Mouse (Mus musculus) hindbrain, embryonic 16.5 days (tissue): ENCODE results near the gene Cd248. TPM values are rescaled to one million over a fixed set of nuclear protein-coding genes. Genes with fewer than 3 reads are reported as not detected.

Experiments used
- ATAC-seq: fragments of 200-750 bp; cut with Nextera tagmentation; 2 replicates; pipeline ENCODE4 v1.8.0; 2017; ENCODE audit warnings: moderate TSS enrichment, moderate library complexity
- H3K27ac ChIP-seq: fragments of 300-500 bp; sonication (generic); 2 replicates; pipeline ENCODE4 v1.5.1; 2014; ENCODE audit warnings: low read depth, mild to moderate bottlenecking, control low read depth, low read length, moderate library complexity
- H3K27me3 ChIP-seq: fragments of 300-500 bp; sonication (generic); replicated peaks from 2 replicates; pipeline ENCODE4 v1.6.1; 2014; ENCODE audit warnings: low read length; ENCODE audit not compliant: control insufficient read depth, insufficient read depth
- H3K36me3 ChIP-seq: fragments of 300-500 bp; sonication (generic); 2 replicates; pipeline ENCODE4 v1.6.1; 2014; ENCODE audit warnings: mild to moderate bottlenecking, low read length, moderate library complexity, mixed read lengths; ENCODE audit not compliant: control insufficient read depth, insufficient read depth
- H3K4me1 ChIP-seq: fragments of 300-500 bp; sonication (generic); 2 replicates; pipeline ENCODE4 v1.6.1; 2014; ENCODE audit warnings: low read depth, low read length; ENCODE audit not compliant: control insufficient read depth, insufficient read depth
- H3K4me2 ChIP-seq: fragments of 300-500 bp; sonication (generic); 2 replicates; pipeline ENCODE4 v1.6.1; 2014; ENCODE audit warnings: mild to moderate bottlenecking, low read length, control low read depth, moderate library complexity
- H3K4me3 ChIP-seq: fragments of 300-500 bp; sonication (generic); 2 replicates; pipeline ENCODE4 v1.5.1; 2014; ENCODE audit warnings: mild to moderate bottlenecking, low read length, control low read depth, moderate library complexity
- H3K9ac ChIP-seq: fragments of 300-500 bp; sonication (generic); 2 replicates; pipeline ENCODE4 v1.6.1; 2014; ENCODE audit warnings: low read depth, mild to moderate bottlenecking, control low read depth, low read length, moderate library complexity
- H3K9me3 ChIP-seq: fragments of 300-500 bp; sonication (generic); 2 replicates; pipeline ENCODE4 v1.6.1; 2014; ENCODE audit warnings: mild to moderate bottlenecking, low read length, moderate library complexity; ENCODE audit not compliant: control insufficient read depth
- WGBS: fragments of 180-500 bp; shearing (Covaris S2); extraction: QIAGEN DNeasy Blood & Tissue Kit; methylation state at CpG from one replicate; pipeline ENCODE4 v1.1.7; 2014; 5-methylcytosine and 5-hydroxymethylcytosine counted together
- polyA plus RNA-seq: library from polyadenylated mRNA; unstranded; fragments of >200 nt; fragmentation: Nextera tagmentation; extraction: Ambion mirVana; gene quantifications from 2 replicates; pipeline ENCODE4 v1.2.1, GENCODE M21; 2015

Cd248 gene
- polyA plus RNA-seq, 1 experiment from 2014 or later: 14.5 TPM

- no peak for ATAC-seq
- H3K9ac ChIP-seq: no peak overlapping the region; the same call in 1 of the 2 replicates
- H3K4me1 ChIP-seq: peaks cover 8% of the 10 kb centered on the region
- no peak overlapping the region for H3K4me3 ChIP-seq
- peaks cover 14% of the 10 kb centered on the region for H3K36me3 ChIP-seq
- WGBS: 9% methylated on average over 17 of the region's 17 CpGs
- H3K4me2 ChIP-seq: peak overlapping the region; percentile 36
- H3K27ac ChIP-seq: no peak overlapping the region
- H3K9me3 ChIP-seq: no peaks in the 10 kb centered on the region
- peaks cover 35% of the 10 kb centered on the region for H3K27me3 ChIP-seq
These were observed 16.8 kb upstream of the Cd248 start for GRCm38 (mm10) chr19:5051031-5051430.

- Histone ChIP-seq H3K9me3 (no peaks in the 10 kb centered on the region), H3K9ac (no peak overlapping the region; the same call in 1 of the 2 replicates), H3K27ac (no peak overlapping the region), H3K4me2 (no peak overlapping the region), H3K4me1 (peaks cover 8% of the 10 kb centered on the region), H3K4me3 (no peak overlapping the region), H3K27me3 (peaks cover 35% of the 10 kb centered on the region), H3K36me3 (peaks cover 10% of the 10 kb centered on the region)
- no peak for ATAC-seq
- WGBS: 41% methylated on average over 3 of the region's 3 CpGs
These were observed 16.4 kb upstream of the Cd248 start for GRCm38 (mm10) chr19:5051515-5051914.

GRCm38 (mm10) chr19:5052166-5052822 is 15.6 kb upstream of the Cd248 start:
- Histone ChIP-seq H3K27ac (no peak overlapping the region), H3K4me2 (peak overlapping the region; percentile 5; the same call in 1 of the 2 replicates), H3K36me3 (peaks cover 4% of the 10 kb centered on the region), H3K9ac (no peak overlapping the region; the same call in 1 of the 2 replicates), H3K4me3 (no peak overlapping the region), H3K27me3 (peaks cover 35% of the 10 kb centered on the region), H3K4me1 (peaks cover 8% of the 10 kb centered on the region), H3K9me3 (no peaks in the 10 kb centered on the region)
- WGBS: 30% methylated on average over 25 of the region's 25 CpGs
- no peak for ATAC-seq

DNA sequence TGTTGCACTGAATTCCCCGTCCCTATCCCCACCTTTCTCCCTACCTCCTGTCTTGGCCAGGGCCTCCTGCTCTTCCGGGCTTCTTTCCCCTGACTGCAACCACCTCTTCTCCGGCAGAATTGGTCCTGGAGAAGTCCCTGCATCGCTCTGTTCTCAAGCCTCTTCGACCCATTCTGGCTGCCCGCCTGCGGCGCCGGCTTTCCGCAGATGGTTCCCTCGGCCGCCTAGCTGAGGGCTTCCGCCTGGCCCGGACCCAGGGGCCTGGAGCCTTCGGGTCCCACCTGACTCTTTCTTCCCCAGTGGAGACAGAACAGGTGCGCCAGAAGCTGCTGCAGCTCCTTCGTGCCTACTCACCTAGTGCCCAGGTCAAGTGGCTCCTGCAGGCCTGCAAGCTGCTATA is 15.0 kb upstream of the Cd248 start:
- Histone ChIP-seq H3K4me1 (peaks cover 8% of the 10 kb centered on the region), H3K36me3 (peaks cover 3% of the 10 kb centered on the region), H3K4me2 (no peak overlapping the region; the same call in 1 of the 2 replicates), H3K9ac (no peak overlapping the region; the same call in 1 of the 2 replicates), H3K27ac (no peak overlapping the region), H3K4me3 (no peak overlapping the region), H3K27me3 (peaks cover 35% of the 10 kb centered on the region), H3K9me3 (no peaks in the 10 kb centered on the region)
- 56% methylated on average over 17 of the region's 17 CpGs for WGBS
- ATAC-seq: no peak

GRCm38 (mm10) chr19:5053909-5054308 is 14.0 kb upstream of the Cd248 start:
- no peak overlapping the region for H3K9ac ChIP-seq
- no peak overlapping the region for H3K27ac ChIP-seq
- peaks cover 8% of the 10 kb centered on the region for H3K4me1 ChIP-seq
- peaks cover 3% of the 10 kb centered on the region; the same call in 1 of the 2 replicates for H3K36me3 ChIP-seq
- H3K27me3 ChIP-seq: peaks cover 35% of the 10 kb centered on the region
- no peak for ATAC-seq
- H3K4me3 ChIP-seq: no peak overlapping the region
- 17% methylated on average over 9 of the region's 9 CpGs for WGBS
- no peak overlapping the region for H3K4me2 ChIP-seq
- H3K9me3 ChIP-seq: no peaks in the 10 kb centered on the region

- Histone ChIP-seq H3K4me3 (no peak overlapping the region), H3K27me3 (peaks cover 22% of the 10 kb centered on the region), H3K9ac (no peak overlapping the region), H3K36me3 (no peaks in the 10 kb centered on the region), H3K9me3 (no peaks in the 10 kb centered on the region), H3K27ac (no peak overlapping the region), H3K4me1 (no peaks in the 10 kb centered on the region; the same call in none of the 2 replicates), H3K4me2 (no peak overlapping the region)
- 9% methylated on average over 6 of the region's 6 CpGs for WGBS
- 0 out of 2 replicates have a peak, but pooled peaks have one; percentile 40 for ATAC-seq
These were observed 11.6 kb upstream of the Cd248 start for GRCm38 (mm10) chr19:5056251-5056650.

DNA sequence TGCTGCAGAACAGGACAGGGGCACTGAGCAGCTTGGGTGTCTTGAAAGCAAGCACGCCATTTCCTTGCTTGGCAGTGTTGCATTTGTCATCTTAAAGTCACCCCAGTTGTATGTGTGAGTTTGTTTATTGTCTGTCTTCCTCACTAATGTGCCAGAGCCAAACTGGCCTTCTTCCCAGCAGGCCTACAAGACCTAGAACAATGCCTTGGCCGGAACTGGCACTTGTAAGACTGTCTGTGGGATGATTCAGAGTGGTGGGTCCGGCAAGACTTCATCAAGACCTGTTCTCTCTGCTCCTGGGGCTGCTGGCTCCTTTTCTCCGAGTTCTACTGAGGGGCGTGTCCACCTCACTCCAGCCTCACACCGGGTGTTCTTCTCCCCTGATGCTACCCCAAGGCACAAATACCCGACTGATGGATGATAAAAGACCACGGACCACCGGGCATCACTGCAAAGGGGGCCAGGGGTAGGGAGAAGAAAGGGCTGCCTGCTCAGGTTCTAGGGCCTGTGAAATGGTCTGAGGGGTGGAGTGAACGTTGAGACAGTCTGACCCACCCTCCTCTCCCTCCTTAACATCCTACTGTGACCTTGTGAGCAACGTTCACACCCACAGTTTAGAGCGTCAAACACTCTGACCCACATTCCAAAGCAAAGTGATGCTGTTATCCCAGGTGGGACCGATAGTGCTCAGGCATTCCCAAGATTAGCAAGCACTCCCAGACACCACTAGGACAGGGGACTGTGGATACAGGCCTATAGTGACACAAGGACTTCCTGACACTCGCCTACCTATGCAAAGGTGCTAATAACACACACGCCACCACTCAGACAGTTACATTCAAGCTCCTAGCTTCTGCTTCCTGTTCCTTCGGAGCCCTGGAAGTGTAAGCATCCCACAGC is 9.8 kb upstream of the Cd248 start:
- no peaks in the 10 kb centered on the region for H3K36me3 ChIP-seq
- no peak for ATAC-seq

DNA sequence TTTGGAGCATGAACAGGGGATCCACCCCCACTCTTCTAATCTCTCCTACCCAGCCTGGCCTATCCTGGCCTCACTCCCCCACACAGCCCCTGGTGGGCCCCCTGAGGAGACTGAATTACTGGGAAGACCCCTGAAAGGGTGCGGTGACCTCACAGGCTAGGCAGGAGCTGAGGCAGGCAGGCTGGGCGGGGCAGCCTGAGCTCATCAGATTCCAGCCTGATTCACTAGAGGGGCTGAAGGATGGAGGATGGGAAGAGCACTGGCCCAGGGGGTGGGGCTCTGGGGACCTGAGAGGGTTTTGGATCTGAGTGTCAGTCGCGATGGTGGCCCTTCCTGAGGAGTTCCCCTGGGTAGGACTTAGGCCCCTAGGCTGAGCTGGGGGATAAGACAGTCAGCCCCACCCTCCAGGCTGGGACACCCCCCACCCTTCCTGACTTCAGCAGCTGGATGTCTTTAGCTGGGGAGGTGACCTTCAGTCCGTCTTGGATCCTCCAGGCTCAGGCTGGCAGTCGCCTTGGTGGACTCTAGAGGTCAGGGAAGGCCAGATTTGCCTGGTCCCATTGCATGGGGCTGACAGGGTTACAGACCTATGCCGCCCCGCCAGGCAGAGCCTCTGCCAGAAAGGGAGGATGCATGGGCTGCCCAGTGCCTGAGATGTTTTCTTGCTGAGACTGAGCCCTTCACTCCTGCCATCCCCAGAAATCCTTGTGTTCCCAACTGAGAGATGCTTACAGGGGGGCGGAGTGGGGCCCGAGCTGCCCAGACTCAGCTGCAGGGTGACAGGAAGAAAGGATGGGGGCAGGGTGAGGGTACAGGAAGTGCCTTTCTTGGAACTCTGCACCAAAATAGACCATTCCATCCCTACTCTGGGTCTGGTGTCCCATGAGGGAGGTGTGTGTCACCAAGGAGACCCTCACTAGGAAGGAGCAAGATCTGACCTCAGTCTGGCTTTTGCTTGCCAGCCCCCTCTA is 8.8 kb upstream of the Cd248 start:
- peak overlapping the region; percentile 0; the same call in 1 of the 2 replicates for H3K9ac ChIP-seq

More for the DNA sequence above, 9.8 kb upstream of the Cd248 start:
- Histone ChIP-seq H3K4me3 (no peak overlapping the region), H3K27me3 (peaks cover 5% of the 10 kb centered on the region), H3K4me2 (no peak overlapping the region), H3K9ac (no peak overlapping the region), H3K9me3 (no peaks in the 10 kb centered on the region), H3K27ac (no peak overlapping the region), H3K4me1 (no peaks in the 10 kb centered on the region; the same call in 1 of the 2 replicates)
- WGBS: 22% methylated on average over 16 of the region's 16 CpGs

More for the DNA sequence above, 8.8 kb upstream of the Cd248 start:
- 0 out of 2 replicates have a peak, but pooled peaks cover 2% of the 10 kb centered on the region for H3K27me3 ChIP-seq
- H3K4me1 ChIP-seq: no peaks in the 10 kb centered on the region; the same call in 1 of the 2 replicates
- WGBS: 19% methylated on average over 10 of the region's 10 CpGs
- H3K4me2 ChIP-seq: no peak overlapping the region
- H3K9me3 ChIP-seq: no peaks in the 10 kb centered on the region
- H3K4me3 ChIP-seq: no peak overlapping the region
- no peaks in the 10 kb centered on the region for H3K36me3 ChIP-seq
- ATAC-seq: no peak
- H3K27ac ChIP-seq: no peak overlapping the region
